Mouse (Mus musculus) olfactory bulb, adult 2 months (tissue): ENCODE results near the gene Dap3. TPM values are rescaled to one million over a fixed set of nuclear protein-coding genes. Genes with fewer than 3 reads are reported as not detected.
"Not testable (repeated sequence)": the region's sequence is repeated elsewhere in the genome, so short reads cannot be mapped to it uniquely, and the experiment has no call there.

Experiments
- H3K27ac ChIP-seq: fragments of 200-500 bp; 2 replicates; pipeline ENCODE4 v1.5.1; 2012; ENCODE audit warnings: low read depth, low read length; ENCODE audit not compliant: insufficient read depth
- H3K4me1 ChIP-seq: fragments of 200-500 bp; 2 replicates; pipeline ENCODE4 v1.6.1; 2012; ENCODE audit warnings: low read length; ENCODE audit not compliant: control insufficient read depth, insufficient read depth
- H3K4me3 ChIP-seq: fragments of 200-500 bp; 2 replicates; pipeline ENCODE4 v1.5.1; 2012; ENCODE audit warnings: mild to moderate bottlenecking, low read depth, low read length, moderate library complexity; ENCODE audit not compliant: insufficient read depth
- CTCF ChIP-seq: fragments of 200-500 bp; IDR thresholded peaks from 2 replicates; pipeline ENCODE4 v1.5.1; 2012; ENCODE audit warnings: low read depth, mild to moderate bottlenecking, low read length, moderate library complexity; ENCODE audit not compliant: insufficient read depth
- POLR2A ChIP-seq: fragments of 200-500 bp; IDR thresholded peaks from 2 replicates; pipeline ENCODE4 v1.6.1; 2012; ENCODE audit warnings: mild to moderate bottlenecking, low read depth, low read length, moderate library complexity; ENCODE audit not compliant: insufficient read depth
- WGBS: fragments of 180-500 bp; shearing (Covaris S2); methylation state at CpG from one replicate; pipeline ENCODE4 v1.1.7; 2018; 5-methylcytosine and 5-hydroxymethylcytosine counted together
- polyA plus RNA-seq: library from polyadenylated mRNA; stranded (reverse); fragments of >200 nt; gene quantifications from 2 replicates; pipeline ENCODE4 v1.2.4, GENCODE M21; 2012; ENCODE audit warnings: low replicate concordance; ENCODE audit not compliant: missing spikeins, insufficient read depth, insufficient read length

The Dap3 gene
- polyA plus RNA-seq, 1 experiment, result not detected

DNA sequence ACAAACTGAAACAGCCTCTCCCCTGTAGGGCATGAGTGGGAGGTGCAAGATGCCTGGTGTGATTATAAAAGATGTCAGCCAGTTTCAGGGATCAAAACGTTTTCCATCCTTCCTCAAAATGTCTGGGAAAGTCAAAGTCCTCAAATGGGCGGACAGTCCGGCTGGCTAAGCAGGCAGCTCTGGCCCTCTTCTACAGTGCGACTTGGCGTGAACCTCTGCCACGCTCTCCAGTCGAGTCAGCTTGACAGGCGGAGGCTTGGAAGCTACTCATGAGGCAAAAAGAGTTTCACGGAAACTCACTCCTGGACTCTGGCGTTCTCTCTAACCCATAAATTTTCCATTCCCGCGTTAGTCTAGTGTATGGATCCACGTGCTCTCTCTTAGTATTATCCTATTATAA, 32.0 kb downstream of the Dap3 start:
- 71% methylated on average over 13 of the region's 13 CpGs for WGBS
- no peak overlapping the region for H3K4me3 ChIP-seq
- H3K4me1 ChIP-seq, result no peaks in the 10 kb centered on the region
- TF ChIP-seq CTCF, result no peak
- TF ChIP-seq POLR2A, result no peak
- H3K27ac ChIP-seq, result no peak overlapping the region

GRCm38 (mm10) chr3:88914384-88914810, 36.6 kb downstream of the Dap3 start:
- Histone ChIP-seq H3K4me3 (peak overlapping the region; percentile 59), H3K4me1 (peaks cover 5% of the 10 kb centered on the region), H3K27ac (peak overlapping the region; percentile 53)
- TF ChIP-seq CTCF, result no peak
- TF ChIP-seq POLR2A, result no peak
- WGBS, result 19% methylated on average over 8 of the region's 8 CpGs

GRCm38 (mm10) chr3:88913511-88914383, 37.2 kb downstream of the Dap3 start, which contains the start of gene Msto1:
Gene Msto1, minus strand, starts transcription at chr3:88913999.
- Histone ChIP-seq H3K4me3 (peak within 1 kb of the TSS; percentile 59), H3K27ac (peak within 1 kb of the TSS; percentile 53), H3K4me1 (peaks cover 5% of the 10 kb centered on the region)
- no peak for TF ChIP-seq CTCF
- TF ChIP-seq POLR2A, result peak; percentile 86
- under 1% methylated on average over 62 of the region's 62 CpGs for WGBS

DNA sequence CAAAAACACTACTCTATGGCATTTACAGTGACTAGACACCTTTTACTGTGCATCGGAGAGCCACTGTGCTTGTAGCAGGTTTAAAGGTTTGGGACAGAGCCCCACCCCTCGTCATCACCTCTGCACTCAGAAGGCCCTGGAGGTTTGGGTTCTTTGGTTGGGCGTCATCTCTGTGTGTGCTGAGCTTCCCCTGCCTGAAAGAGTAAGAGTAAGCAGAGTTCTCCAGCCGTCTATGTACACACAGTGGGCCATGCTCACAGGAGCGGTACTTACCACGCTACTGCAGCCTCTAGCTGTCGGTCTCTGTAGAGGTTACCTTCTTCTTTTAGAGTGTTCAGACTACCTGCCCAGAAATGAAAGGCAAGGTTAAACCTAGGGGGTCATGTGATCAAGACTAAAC, 38.4 kb downstream of the Dap3 start:
- TF ChIP-seq CTCF (no peak), POLR2A (no peak)
- 92% methylated on average over 7 of the region's 7 CpGs for WGBS
- Histone ChIP-seq H3K4me3 (no peak overlapping the region), H3K27ac (no peak overlapping the region), H3K4me1 (peaks cover 10% of the 10 kb centered on the region)

DNA sequence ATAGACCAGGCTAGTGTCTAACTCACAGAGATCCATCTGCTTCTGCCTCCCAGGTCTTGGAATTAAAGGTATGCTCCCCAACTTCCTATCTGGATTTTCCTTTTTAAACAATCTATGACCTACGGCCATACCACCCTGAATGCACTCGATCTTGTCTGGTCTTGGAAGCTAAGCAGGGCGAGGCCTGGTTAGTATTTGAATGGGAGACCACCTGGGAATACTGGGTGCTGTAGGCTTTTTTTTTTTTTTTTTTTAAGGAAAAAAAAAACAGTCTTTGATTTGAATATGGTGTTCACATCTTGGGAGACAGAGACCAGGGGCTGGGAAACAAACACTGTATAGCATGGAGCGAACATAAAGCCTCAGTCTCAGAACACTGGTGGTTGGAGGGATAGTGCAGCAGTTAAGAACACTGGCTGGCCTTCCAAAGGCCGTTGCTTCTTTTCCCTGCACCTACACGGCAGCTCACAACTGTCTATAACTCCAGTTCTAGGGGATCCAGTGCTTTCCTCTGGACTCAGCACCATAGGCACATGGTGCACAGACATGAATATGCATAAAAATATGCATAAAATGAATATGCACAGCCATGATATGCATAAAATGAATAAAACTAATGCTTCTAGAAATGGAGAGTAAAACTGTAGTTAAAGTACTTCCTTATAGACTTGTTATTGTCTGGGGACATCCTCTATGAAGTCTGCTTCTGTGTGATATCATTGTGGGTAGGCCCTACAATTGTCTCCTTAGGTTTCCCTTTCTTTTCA, 44.4 kb downstream of the Dap3 start:
- peaks cover 9% of the 10 kb centered on the region for H3K4me1 ChIP-seq
- no peak for TF ChIP-seq CTCF
- 88% methylated on average over 6 of the region's 6 CpGs for WGBS
- H3K27ac ChIP-seq, result no peak overlapping the region
- no peak overlapping the region for H3K4me3 ChIP-seq

- H3K27ac ChIP-seq, result no peak overlapping the region
- peaks cover 11% of the 10 kb centered on the region for H3K4me1 ChIP-seq
- no peak for TF ChIP-seq CTCF
- no peak for TF ChIP-seq POLR2A
- no peak overlapping the region for H3K4me3 ChIP-seq
- 92% methylated on average over 2 of the region's 2 CpGs for WGBS
Measured at GRCm38 (mm10) chr3:88905741-88906140, 45.2 kb downstream of the Dap3 start.

DNA sequence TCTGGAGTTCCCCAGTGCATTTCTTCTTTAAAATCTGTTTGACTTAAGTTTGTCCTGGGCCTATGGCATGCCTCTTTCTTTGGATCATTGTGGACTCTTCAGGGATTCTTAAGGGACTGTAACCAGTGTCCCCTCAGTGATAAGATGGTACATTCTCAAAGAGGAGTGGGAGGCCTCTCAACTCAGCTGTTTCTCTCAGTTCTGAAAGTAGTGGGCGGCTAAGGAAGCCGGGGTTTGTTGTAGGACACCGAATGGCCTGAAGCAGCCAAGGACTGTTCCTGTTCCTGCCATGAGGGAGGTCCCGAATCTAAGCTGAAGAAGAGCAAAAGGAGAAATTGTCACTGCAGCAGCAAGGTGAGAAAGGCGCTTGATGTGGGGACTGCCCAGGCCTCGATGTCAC, 45.8 kb downstream of the Dap3 start:
- peak overlapping the region; percentile 12; the same call in 1 of the 2 replicates for H3K27ac ChIP-seq
- peaks cover 11% of the 10 kb centered on the region for H3K4me1 ChIP-seq
- no peak overlapping the region for H3K4me3 ChIP-seq
- no peak for TF ChIP-seq CTCF
- TF ChIP-seq POLR2A, result no peak
- 54% methylated on average over 6 of the region's 6 CpGs for WGBS

DNA sequence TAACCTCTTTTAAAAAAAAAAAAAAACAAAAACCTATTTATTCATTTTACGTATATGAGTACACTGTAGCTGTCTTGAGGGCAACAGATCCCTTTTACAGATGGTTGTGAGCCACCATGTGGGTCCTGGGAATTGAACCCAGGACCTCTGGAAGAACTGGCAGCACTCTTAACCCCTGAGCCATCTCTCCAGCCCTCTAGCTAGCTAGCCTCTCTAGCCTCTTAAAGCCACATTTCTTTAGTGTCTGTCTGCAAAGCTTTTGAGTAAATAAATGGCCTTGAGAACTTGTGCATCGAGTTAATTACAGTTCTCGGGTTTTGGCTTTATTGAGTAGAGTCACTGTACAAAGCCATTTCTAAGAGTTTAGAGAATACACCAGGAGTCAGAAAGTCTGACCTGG, 46.2 kb downstream of the Dap3 start:
- TF ChIP-seq POLR2A (no peak), CTCF (no peak)
- Histone ChIP-seq H3K27ac (no peak overlapping the region), H3K4me3 (no peak overlapping the region), H3K4me1 (peaks cover 11% of the 10 kb centered on the region)
- WGBS, result 42% methylated on average over 3 of the region's 3 CpGs

DNA sequence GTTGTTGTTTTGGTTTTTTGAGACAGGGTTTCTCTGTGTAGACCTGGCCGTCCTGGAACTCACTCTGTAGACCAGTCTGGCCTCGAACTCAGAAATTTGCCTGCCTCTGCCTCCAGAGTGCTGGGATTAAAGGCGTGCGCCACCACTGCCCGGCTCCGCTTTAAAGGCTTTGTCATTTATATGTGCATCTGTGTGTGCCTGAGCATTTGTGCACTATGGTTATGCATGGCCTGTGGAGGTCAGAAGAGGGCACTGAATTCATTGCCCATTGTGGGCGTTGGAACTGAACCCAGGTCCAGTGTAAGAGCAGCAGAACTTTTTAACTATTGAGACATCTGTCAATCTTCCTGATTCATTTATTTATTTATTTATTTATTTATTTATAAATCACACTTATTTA, 58.0 kb downstream of the Dap3 start:
- 91% methylated on average over 7 of the region's 7 CpGs for WGBS

GRCm38 (mm10) chr3:88882536-88882935, 68.4 kb downstream of the Dap3 start:
- H3K27ac ChIP-seq, H3K4me1 ChIP-seq, H3K4me3 ChIP-seq: not testable (repeated sequence)
- WGBS, result 95% methylated on average over 4 of the region's 4 CpGs

More for the DNA sequence above, 58.0 kb downstream of the Dap3 start:
- H3K27ac ChIP-seq, H3K4me1 ChIP-seq, H3K4me3 ChIP-seq: not testable (repeated sequence)
